Mouse (Mus musculus): Measurements from ENCODE around the gene Zc3h8.

The Zc3h8 gene

DNA sequence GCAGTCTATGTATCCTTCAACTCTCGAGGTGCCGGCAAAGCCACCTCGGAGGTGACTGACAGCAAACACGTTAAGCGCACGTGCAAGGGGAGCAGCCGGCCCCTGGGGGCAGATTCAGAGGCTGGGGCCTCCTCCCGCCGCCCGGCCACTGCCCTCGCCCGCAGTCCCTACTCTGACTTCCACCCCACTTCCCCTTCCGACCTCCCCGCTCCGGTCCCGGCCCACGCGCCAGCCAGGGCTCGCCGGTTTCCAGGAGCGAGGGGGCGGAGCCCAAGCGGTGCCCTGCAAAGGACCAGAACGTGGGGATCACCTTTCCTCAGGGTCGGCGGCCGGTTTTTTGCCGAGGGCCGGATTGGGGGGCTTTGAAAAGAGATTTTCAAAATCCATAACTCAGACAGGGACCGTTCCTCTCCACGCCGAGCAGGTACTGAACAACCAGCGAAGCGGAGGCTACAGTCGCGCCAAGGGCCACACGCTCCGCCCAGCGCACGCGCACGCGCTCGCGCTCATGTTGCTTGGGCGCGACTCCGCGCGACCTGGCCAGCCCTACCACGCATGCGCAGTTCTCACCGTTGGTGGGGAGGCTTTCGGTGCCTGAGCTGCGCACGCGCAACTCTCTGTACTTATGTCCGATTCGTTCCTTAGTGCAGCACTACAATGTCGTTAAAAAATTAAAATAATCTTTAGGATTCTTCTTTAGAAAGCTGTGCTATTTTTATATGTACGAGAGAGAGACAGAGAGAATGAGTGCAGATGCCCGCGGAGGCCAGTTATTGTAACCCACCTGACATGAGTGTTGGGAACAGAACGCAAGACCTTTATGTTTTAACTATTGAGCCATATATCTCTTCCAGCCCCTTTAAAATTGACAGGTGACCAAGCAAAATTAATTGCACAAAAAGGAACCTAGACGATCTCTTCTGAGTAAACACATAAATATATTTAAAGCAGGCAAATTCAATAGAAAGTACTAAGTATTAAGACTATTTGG is at the start of gene Zc3h8:
Gene Zc3h8 (minus strand): TSS at position 540 of the 991 bp plus-strand sequence.
- DNase-seq: peak; percentile 94

DNA sequence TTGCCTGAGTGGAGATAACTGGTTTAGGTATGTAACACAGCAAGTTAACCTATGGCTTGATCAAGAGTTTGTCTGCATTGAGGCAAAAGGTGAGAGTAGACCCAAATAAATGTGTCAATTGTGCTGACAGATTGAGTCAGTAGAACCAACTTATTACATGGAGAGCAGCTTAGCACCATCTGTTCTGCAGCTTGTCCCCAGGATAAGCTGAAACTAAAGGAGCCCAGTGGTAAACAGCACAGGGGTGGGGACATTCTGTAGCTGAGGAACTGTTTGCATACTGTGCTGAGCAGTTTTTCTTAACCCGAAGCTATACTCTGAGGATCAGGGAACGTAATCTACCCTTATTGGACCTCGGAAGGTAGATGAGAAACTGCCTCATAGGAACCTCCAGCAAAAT is 40.9 kb upstream of the Zc3h8 start:
- DNase-seq: no peak

- no peak for DNase-seq
Measured at GRCm38 (mm10) chr2:128975572-128975971, 31.7 kb upstream of the Zc3h8 start.

- DNase-seq: no peak
Measured at GRCm38 (mm10) chr2:128972301-128972700, 28.4 kb upstream of the Zc3h8 start.

- DNase-seq: no peak
Measured at GRCm38 (mm10) chr2:128968475-128969083, 24.7 kb upstream of the Zc3h8 start.

- peak; percentile 62 to 77 for DNase-seq
Measured at GRCm38 (mm10) chr2:128967661-128968441, 24.0 kb upstream of the Zc3h8 start, which contains the start of gene Gm10762. Gene Gm10762, minus strand, starts transcription at chr2:128967725.

GRCm38 (mm10) chr2:128966641-128967580 is 23.0 kb upstream of the Zc3h8 start, which contains the start of gene Zc3h6:
Gene Zc3h6, plus strand, starts transcription at chr2:128967402.
- peak; percentile 94 to 95 for DNase-seq

DNA sequence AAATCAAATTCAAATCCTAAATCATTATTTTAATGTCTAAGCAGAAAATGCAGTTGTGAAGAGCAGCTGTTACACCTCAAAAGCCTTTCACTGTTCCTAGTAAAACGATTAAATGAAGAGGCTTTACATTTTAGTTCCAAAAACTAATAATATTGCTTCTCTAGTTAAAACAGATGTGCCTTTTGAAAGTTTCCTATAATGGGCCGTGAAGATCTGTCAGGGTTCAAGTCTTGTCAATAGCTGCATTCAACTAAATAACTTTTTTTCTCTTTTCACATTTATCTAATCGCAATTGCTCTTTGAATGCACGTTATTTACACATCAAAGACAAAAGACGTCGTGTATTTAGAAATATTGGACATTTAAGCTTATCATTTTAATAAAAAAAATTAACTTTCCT is 22.4 kb upstream of the Zc3h8 start:
- DNase-seq: no peak

DNA sequence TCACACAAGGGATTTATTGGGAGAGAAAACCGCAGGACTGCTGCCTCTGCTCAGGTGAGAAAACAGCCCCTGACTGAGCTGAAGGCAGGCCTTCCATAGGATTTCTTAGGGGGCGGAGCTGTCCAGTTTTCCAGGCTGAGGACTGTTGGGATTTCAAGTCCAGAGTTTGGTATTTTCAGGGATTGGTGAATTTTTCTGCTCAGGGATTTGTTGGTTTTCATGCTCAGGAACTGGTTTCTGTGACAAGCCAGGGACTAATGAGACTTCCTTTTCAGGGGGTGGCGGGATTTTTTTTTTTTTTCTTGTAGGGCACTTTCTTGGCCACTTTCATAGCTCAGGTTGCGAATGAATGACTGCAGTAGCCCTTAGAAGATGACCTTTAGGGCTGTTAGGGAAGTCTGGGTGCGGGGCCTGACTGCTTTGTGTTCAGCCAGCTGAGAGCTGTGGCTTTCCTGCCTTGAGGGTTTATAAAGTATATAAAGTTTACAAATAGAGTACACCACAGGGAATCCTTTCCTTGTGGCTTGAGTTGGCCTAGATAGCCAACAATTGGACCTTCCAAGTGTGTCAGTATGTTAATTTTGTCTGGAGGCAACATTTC is 21.7 kb upstream of the Zc3h8 start:
- DNase-seq: no peak

GRCm38 (mm10) chr2:128954186-128954585 is 10.3 kb upstream of the Zc3h8 start:
- no peak for DNase-seq

DNA sequence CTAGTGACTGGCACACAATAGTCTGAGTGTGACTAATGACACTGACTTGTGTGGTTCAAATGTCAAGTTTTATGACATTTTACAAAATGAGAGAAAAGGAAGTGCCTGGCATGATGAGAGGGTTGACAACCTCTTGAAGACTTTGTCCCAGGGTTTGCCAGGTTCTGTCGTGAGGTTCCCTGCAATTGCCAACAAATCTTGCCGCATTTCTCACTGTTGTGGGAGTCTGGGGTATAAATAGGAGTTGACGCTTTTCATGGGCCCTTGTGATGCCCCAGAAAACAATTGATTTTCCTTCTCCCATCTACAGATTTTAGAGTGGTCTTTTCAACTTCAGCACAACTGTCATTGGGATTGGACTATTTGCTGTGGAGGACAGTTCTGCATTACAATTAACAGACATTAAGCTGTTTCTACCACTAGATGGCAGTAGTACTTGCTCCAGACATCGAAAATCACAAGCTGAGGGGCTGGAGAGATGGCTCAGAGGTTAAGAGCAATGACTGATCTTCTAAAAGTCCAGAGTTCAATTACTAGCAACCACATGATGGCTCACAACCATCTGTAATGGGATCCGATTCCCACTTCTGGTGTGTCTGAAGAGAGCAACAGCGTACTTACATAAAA is 4.2 kb upstream of the Zc3h8 start:
- DNase-seq: no peak

- DNase-seq: no peak
Measured at GRCm38 (mm10) chr2:128936256-128936655, 7.6 kb downstream of the Zc3h8 start.

- DNase-seq: no peak
Measured at GRCm38 (mm10) chr2:128930704-128931103, 13.2 kb downstream of the Zc3h8 start.

GRCm38 (mm10) chr2:128928446-128928845 is 15.4 kb downstream of the Zc3h8 start:
- peak in 1 of 2 experiments; percentile 26 for DNase-seq

DNA sequence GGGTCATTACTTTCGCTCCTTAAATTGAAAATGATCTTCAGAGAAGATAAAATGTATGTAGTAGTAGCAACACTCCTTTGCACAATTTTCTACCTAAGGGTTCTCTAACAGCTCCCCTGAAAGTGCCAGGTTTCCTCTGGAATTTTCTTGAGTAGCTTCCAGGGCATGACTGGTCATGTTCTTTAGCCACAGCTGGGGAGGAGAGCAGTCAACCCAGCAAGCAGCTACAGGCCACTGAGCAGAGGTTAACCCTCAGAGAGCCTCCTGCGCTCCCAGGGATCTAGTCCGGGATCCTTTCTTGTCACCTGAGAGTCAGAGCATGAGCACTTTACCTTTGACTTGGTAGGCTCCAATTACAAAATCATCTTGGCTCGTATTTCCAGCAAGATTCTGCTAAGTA is 19.1 kb downstream of the Zc3h8 start:
- DNase-seq: no peak

DNA sequence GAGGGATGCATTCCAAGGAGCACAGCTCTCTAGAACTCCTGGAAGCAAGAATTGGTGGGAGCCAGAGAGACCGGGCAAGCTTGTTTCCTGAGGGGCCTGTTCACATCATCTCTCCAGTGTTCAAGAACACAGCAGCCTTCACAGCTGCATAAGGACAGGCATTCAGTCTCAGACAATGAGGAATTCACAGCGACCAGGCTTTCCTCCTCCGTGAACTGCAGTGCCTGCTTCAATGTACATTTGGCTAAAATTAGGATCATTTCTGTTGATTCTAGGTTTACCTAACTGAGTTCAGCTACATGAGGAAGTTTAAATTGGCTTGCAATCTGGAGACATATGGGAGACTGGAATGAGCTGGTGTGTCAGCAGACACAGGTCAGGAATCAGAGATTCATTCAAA is 27.3 kb downstream of the Zc3h8 start:
- DNase-seq: no peak

GRCm38 (mm10) chr2:128914978-128915377 is 28.9 kb downstream of the Zc3h8 start:
- DNase-seq: no peak

DNA sequence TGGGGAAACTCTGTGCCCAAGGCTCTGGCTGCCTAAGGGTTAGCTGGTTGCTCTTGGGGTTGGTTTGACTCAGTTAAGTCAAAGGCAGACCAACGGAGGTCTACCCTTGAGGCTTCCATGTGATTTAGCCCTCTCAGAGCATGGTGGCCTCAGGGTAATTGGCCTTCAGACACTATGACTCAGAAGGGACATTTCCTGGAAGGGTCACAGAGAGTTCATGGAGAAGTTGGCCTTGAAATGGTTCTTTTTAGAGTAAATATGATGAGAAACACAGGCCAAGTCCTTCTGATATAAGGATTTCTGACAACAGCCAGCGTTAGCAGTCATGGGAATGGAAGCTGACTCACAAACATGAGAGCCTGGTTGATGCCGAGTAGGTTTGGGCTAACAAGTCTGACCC is 40.2 kb downstream of the Zc3h8 start:
- no peak for DNase-seq

DNA sequence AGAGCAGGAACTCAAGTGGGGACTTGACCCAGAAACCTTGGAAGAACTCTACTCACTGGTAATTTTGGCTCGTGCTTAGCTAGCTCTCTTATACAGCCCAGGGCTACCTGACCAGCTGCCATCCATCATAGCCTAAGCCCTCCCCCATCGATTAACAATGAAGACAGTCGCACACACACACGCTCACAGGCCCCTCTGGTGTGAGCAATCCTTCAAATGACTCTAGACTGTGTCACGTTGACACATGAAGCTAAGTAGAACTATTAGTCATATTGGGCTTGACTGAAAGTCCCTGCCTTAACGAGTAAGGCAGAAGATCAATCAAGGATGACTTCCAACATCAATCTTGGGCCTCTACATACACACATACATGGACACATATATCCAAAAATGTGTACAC is 41.0 kb downstream of the Zc3h8 start:
- DNase-seq: no peak

- peak in 1 of 2 experiments; percentile 5 for DNase-seq
Measured at GRCm38 (mm10) chr2:128892180-128892721, 51.6 kb downstream of the Zc3h8 start.
